Mouse (Mus musculus) megakaryocyte, embryonic 14.5 days (primary cell): ENCODE measurements around the gene Akap6.

Experiments
- FLI1 ChIP-seq: IDR thresholded peaks from 2 replicates; pipeline ENCODE4 v1.6.1; 2012; ENCODE audit warnings: low read length, inconsistent platforms, mixed read lengths
- GATA1 ChIP-seq: IDR thresholded peaks from 3 replicates; pipeline ENCODE4 v1.6.1; 2012; ENCODE audit warnings: mixed read lengths, low read length, inconsistent platforms, borderline replicate concordance

- TF ChIP-seq GATA1, result no peak
- TF ChIP-seq FLI1, result no peak
Measured at GRCm38 (mm10) chr12:52726434-52727231, 27.4 kb downstream of the Akap6 start.
